Mouse (Mus musculus): ENCODE data around the gene Slc6a19. TPM values are rescaled to one million over a fixed set of nuclear protein-coding genes. Genes with fewer than 3 reads are reported as not detected.

The Slc6a19 gene
- polyA plus RNA-seq, 1 experiment from 2014 or later = not detected

DNA sequence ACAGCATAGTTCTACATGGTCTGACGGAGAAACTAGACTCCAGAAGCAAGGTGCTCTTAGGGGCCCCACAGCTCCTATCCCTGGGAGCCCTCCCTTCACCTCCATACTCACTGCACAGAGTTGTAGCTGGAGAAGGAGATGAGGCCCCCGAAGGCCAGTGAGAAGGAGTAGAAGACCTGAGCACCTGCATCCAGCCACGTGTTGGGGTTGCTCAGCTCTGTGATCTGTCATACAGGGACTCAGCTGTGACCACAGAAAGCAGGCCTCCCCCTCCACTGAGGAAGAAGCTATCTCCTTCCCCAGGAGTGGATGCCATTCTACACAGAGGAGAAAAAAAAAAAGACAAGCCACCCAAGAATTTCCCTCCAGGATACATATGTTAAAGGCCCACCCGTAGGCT is 15.7 kb downstream of the Slc6a19 start:
- Histone ChIP-seq H3K4me3 (ENCODE audit: low read depth, low read length) (no peak overlapping the region), H3K27me3 (ENCODE audit: control insufficient read depth, insufficient read depth, low read length) (no peaks in the 10 kb centered on the region), H3K27ac (ENCODE audit: low read depth, low read length) (no peak overlapping the region), H3K4me2 (replicated peaks; ENCODE audit: low read depth, low read length) (no peak overlapping the region), H3K4me1 (replicated peaks; ENCODE audit: control insufficient read depth, insufficient read depth, low read length) (no peaks in the 10 kb centered on the region), H3K9ac (ENCODE audit: low read depth, low read length) (no peak overlapping the region), H3K9me3 (ENCODE audit: control insufficient read depth, low read length) (no peaks in the 10 kb centered on the region), H3K36me3 (ENCODE audit: control insufficient read depth, insufficient read depth, low read length) (no peaks in the 10 kb centered on the region)
- 86% methylated on average over 4 of the region's 4 CpGs for WGBS
- DNase-seq (ENCODE audit: low spot score) (no peak), ATAC-seq (ENCODE audit: low FRiP score) (no peak)

- H3K4me2 ChIP-seq (replicated peaks; ENCODE audit: low read depth, low read length) = no peak overlapping the region
- H3K36me3 ChIP-seq (ENCODE audit: control insufficient read depth, insufficient read depth, low read length) = no peaks in the 10 kb centered on the region
- no peak for DNase-seq (ENCODE audit: low spot score)
- H3K27ac ChIP-seq (ENCODE audit: low read depth, low read length) = no peak overlapping the region
- no peaks in the 10 kb centered on the region for H3K4me1 ChIP-seq (replicated peaks; ENCODE audit: control insufficient read depth, insufficient read depth, low read length)
- no peak overlapping the region for H3K4me3 ChIP-seq (ENCODE audit: low read depth, low read length)
- 69% methylated on average over 3 of the region's 3 CpGs for WGBS
- H3K27me3 ChIP-seq (ENCODE audit: control insufficient read depth, insufficient read depth, low read length) = no peaks in the 10 kb centered on the region
- no peak for ATAC-seq (ENCODE audit: low FRiP score)
- no peaks in the 10 kb centered on the region for H3K9me3 ChIP-seq (ENCODE audit: control insufficient read depth, low read length)
- no peak overlapping the region for H3K9ac ChIP-seq (ENCODE audit: low read depth, low read length)
These were observed 17.1 kb downstream of the Slc6a19 start for GRCm38 (mm10) chr13:73687601-73688000.

DNA sequence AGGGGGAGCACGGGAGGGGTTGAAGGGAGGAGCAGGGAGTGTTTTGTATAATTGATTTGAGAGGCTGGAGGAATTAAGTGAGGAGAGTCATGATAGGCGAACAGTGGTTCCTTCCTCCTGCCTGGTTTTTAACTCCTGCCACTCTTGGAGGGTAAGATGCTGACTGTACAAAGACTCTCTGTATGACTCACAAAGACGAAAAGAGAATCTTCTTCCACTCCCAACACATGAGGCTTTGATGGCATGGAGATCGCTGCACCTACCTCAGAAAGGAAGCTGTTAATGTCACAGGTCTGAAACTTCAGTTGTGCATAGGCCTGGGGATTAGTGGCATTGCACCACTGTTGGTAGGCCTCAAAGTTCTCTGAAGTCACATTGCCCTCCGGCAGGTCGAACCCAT is 19.2 kb downstream of the Slc6a19 start:
- 90% methylated on average over 6 of the region's 6 CpGs for whole genome bisulfite sequencing
- DNase-seq (ENCODE audit: low spot score) = no peak
- no peak overlapping the region for H3K27ac ChIP-seq (ENCODE audit: low read depth, low read length)

GRCm38 (mm10) chr13:73684412-73684811 is 20.3 kb downstream of the Slc6a19 start:
- WGBS = 70% methylated on average over 1 of the region's 1 CpGs
- DNase-seq (ENCODE audit: low spot score) (no peak), ATAC-seq (ENCODE audit: low FRiP score) (no peak)
- H3K27ac ChIP-seq (ENCODE audit: low read depth, low read length) = no peak overlapping the region
- H3K4me1 ChIP-seq (replicated peaks; ENCODE audit: control insufficient read depth, insufficient read depth, low read length) = no peaks in the 10 kb centered on the region
- no peaks in the 10 kb centered on the region for H3K27me3 ChIP-seq (ENCODE audit: control insufficient read depth, insufficient read depth, low read length)
- H3K4me2 ChIP-seq (replicated peaks; ENCODE audit: low read depth, low read length) = no peak overlapping the region
- H3K4me3 ChIP-seq (ENCODE audit: low read depth, low read length) = no peak overlapping the region
- H3K36me3 ChIP-seq (ENCODE audit: control insufficient read depth, insufficient read depth, low read length) = no peaks in the 10 kb centered on the region
- no peaks in the 10 kb centered on the region for H3K9me3 ChIP-seq (ENCODE audit: control insufficient read depth, low read length)
- H3K9ac ChIP-seq (ENCODE audit: low read depth, low read length) = no peak overlapping the region

More for the DNA sequence above, 19.2 kb downstream of the Slc6a19 start:
- Histone ChIP-seq H3K9me3 (ENCODE audit: control insufficient read depth, low read length) (no peaks in the 10 kb centered on the region), H3K4me3 (ENCODE audit: low read depth, low read length) (no peak overlapping the region), H3K27me3 (ENCODE audit: control insufficient read depth, insufficient read depth, low read length) (no peaks in the 10 kb centered on the region), H3K36me3 (ENCODE audit: control insufficient read depth, insufficient read depth, low read length) (no peaks in the 10 kb centered on the region), H3K9ac (ENCODE audit: low read depth, low read length) (no peak overlapping the region), H3K4me2 (replicated peaks; ENCODE audit: low read depth, low read length) (no peak overlapping the region), H3K4me1 (replicated peaks; ENCODE audit: control insufficient read depth, insufficient read depth, low read length) (no peaks in the 10 kb centered on the region)
- no peak for ATAC-seq (ENCODE audit: low FRiP score)

- ATAC-seq (ENCODE audit: low FRiP score) (no peak), DNase-seq (ENCODE audit: low spot score) (no peak)
- WGBS = 92% methylated on average over 11 of the region's 11 CpGs
These were observed 21.0 kb downstream of the Slc6a19 start for GRCm38 (mm10) chr13:73683682-73684081.

GRCm38 (mm10) chr13:73682226-73682625 is 22.4 kb downstream of the Slc6a19 start:
- WGBS = 81% methylated on average over 2 of the region's 2 CpGs
- H3K27me3 ChIP-seq (ENCODE audit: control insufficient read depth, insufficient read depth, low read length) = no peaks in the 10 kb centered on the region
- no peaks in the 10 kb centered on the region for H3K4me1 ChIP-seq (replicated peaks; ENCODE audit: control insufficient read depth, insufficient read depth, low read length)
- H3K9me3 ChIP-seq (ENCODE audit: control insufficient read depth, low read length) = no peaks in the 10 kb centered on the region
- no peaks in the 10 kb centered on the region for H3K36me3 ChIP-seq (ENCODE audit: control insufficient read depth, insufficient read depth, low read length)
- DNase-seq (ENCODE audit: low spot score) = no peak
- no peak for ATAC-seq (ENCODE audit: low FRiP score)
- H3K9ac ChIP-seq (ENCODE audit: low read depth, low read length) = no peak overlapping the region
- no peak overlapping the region for H3K27ac ChIP-seq (ENCODE audit: low read depth, low read length)
- no peak overlapping the region for H3K4me2 ChIP-seq (replicated peaks; ENCODE audit: low read depth, low read length)
- H3K4me3 ChIP-seq (ENCODE audit: low read depth, low read length) = no peak overlapping the region

More at GRCm38 (mm10) chr13:73683682-73684081, 21.0 kb downstream of the Slc6a19 start:
- Histone ChIP-seq H3K27ac (ENCODE audit: low read depth, low read length) (no peak overlapping the region), H3K9ac (ENCODE audit: low read depth, low read length) (no peak overlapping the region), H3K27me3 (ENCODE audit: control insufficient read depth, insufficient read depth, low read length) (no peaks in the 10 kb centered on the region), H3K4me1 (replicated peaks; ENCODE audit: control insufficient read depth, insufficient read depth, low read length) (no peaks in the 10 kb centered on the region), H3K9me3 (ENCODE audit: control insufficient read depth, low read length) (no peaks in the 10 kb centered on the region), H3K36me3 (ENCODE audit: control insufficient read depth, insufficient read depth, low read length) (no peaks in the 10 kb centered on the region), H3K4me3 (ENCODE audit: low read depth, low read length) (no peak overlapping the region), H3K4me2 (replicated peaks; ENCODE audit: low read depth, low read length) (no peak overlapping the region)

DNA sequence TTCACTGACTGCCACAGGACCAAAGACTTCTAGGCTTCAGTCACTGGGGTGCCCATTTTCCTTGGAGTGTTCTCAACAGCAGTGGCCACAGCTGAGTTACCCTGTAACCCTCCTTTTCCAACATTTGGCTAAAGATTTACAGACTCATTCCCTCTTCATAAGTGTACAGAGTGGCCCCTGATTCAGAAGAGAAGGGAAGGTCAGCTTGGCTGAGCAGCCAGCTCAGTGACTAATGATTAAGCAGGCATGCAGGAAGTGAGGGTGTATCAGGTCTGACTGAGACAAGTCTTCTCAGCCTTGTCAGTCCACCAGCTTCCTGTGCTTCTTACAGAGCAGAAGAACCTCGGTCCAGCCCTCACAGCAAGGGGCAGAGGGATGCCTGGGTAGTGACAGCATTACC is 24.3 kb downstream of the Slc6a19 start:
- H3K27ac ChIP-seq (ENCODE audit: low read depth, low read length) = no peak overlapping the region
- H3K9ac ChIP-seq (ENCODE audit: low read depth, low read length) = no peak overlapping the region
- H3K36me3 ChIP-seq (ENCODE audit: control insufficient read depth, insufficient read depth, low read length) = no peaks in the 10 kb centered on the region
- H3K27me3 ChIP-seq (ENCODE audit: control insufficient read depth, insufficient read depth, low read length) = no peaks in the 10 kb centered on the region
- WGBS = 27% methylated on average over 1 of the region's 1 CpGs
- H3K4me2 ChIP-seq (replicated peaks; ENCODE audit: low read depth, low read length) = no peak overlapping the region
- H3K4me1 ChIP-seq (replicated peaks; ENCODE audit: control insufficient read depth, insufficient read depth, low read length) = no peaks in the 10 kb centered on the region
- no peak for ATAC-seq (ENCODE audit: low FRiP score)
- no peak for DNase-seq (ENCODE audit: low spot score)
- no peak overlapping the region for H3K4me3 ChIP-seq (ENCODE audit: low read depth, low read length)
- H3K9me3 ChIP-seq (ENCODE audit: control insufficient read depth, low read length) = no peaks in the 10 kb centered on the region

DNA sequence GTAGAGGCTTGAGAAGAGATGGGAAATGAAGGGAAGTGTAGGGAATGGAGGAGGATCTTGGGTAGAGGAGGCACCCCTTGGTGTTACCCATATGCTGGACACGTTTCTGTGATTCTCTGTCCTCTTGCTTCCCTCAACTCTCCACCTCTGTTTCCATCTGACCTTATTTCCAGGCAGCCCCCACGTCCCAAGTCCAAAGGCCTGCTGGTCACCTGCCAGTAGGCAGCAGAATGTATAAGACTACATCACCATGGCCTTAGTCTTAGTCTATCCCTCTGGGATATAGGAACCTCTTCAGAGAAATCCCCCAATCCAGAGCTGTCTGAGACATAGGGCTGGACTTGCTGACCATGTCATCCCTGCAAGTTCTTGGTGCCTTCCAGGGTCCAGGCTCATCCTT is 25.4 kb downstream of the Slc6a19 start:
- no peak for ATAC-seq (ENCODE audit: low FRiP score)
- H3K27me3 ChIP-seq (ENCODE audit: control insufficient read depth, insufficient read depth, low read length) = no peaks in the 10 kb centered on the region
- H3K9ac ChIP-seq (ENCODE audit: low read depth, low read length) = no peak overlapping the region
- H3K4me2 ChIP-seq (replicated peaks; ENCODE audit: low read depth, low read length) = no peak overlapping the region
- no peak overlapping the region for H3K27ac ChIP-seq (ENCODE audit: low read depth, low read length)
- H3K9me3 ChIP-seq (ENCODE audit: control insufficient read depth, low read length) = no peaks in the 10 kb centered on the region
- no peaks in the 10 kb centered on the region for H3K36me3 ChIP-seq (ENCODE audit: control insufficient read depth, insufficient read depth, low read length)
- no peak for DNase-seq (ENCODE audit: low spot score)
- H3K4me1 ChIP-seq (replicated peaks; ENCODE audit: control insufficient read depth, insufficient read depth, low read length) = no peaks in the 10 kb centered on the region
- 67% methylated on average over 2 of the region's 2 CpGs for WGBS
- no peak overlapping the region for H3K4me3 ChIP-seq (ENCODE audit: low read depth, low read length)

DNA sequence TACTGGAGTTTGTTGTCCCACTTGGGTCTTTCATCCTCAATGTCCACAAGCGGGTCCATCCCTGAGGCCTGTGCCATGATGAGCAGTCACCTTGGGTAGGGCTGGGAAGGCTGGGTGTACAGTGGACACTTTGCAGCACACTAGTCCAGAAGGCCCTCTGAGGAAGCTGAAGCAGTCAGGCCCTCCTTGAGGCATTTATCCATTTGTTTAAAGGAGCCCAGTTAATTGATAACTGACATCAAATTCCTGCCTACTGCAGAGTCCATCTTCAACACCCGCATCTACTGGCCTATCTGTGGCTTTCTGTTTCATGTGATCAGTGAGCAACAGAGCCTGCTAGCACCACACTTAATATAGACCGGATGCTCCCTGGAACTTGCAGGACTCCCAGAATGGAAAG is 26.8 kb downstream of the Slc6a19 start, which contains the start of gene Slc6a18:
Gene Slc6a18, minus strand, starts transcription at position 171 of the 400 bp plus-strand sequence.
- no peak for DNase-seq (ENCODE audit: low spot score)
- no peak for ATAC-seq (ENCODE audit: low FRiP score)
- Histone ChIP-seq H3K4me3 (ENCODE audit: low read depth, low read length) (no peak within 1 kb of the TSS), H3K9me3 (ENCODE audit: control insufficient read depth, low read length) (no peaks in the 10 kb centered on the region), H3K36me3 (ENCODE audit: control insufficient read depth, insufficient read depth, low read length) (no peaks in the 10 kb centered on the region), H3K4me1 (replicated peaks; ENCODE audit: control insufficient read depth, insufficient read depth, low read length) (no peaks in the 10 kb centered on the region), H3K9ac (ENCODE audit: low read depth, low read length) (no peak within 1 kb of the TSS), H3K27ac (ENCODE audit: low read depth, low read length) (no peak within 1 kb of the TSS), H3K4me2 (replicated peaks; ENCODE audit: low read depth, low read length) (no peak within 1 kb of the TSS), H3K27me3 (ENCODE audit: control insufficient read depth, insufficient read depth, low read length) (no peaks in the 10 kb centered on the region)
- WGBS = 86% methylated on average over 3 of the region's 3 CpGs

All from hindbrain, embryonic 11.5 days (tissue).